Mouse (Mus musculus): Measurements from ENCODE around the gene Zfr2. TPM values are rescaled to one million over a fixed set of nuclear protein-coding genes. Genes with fewer than 3 reads are reported as not detected.

Zfr2 gene
- polyA plus RNA-seq, 1 experiment from 2014 or later: 31.0 TPM

DNA sequence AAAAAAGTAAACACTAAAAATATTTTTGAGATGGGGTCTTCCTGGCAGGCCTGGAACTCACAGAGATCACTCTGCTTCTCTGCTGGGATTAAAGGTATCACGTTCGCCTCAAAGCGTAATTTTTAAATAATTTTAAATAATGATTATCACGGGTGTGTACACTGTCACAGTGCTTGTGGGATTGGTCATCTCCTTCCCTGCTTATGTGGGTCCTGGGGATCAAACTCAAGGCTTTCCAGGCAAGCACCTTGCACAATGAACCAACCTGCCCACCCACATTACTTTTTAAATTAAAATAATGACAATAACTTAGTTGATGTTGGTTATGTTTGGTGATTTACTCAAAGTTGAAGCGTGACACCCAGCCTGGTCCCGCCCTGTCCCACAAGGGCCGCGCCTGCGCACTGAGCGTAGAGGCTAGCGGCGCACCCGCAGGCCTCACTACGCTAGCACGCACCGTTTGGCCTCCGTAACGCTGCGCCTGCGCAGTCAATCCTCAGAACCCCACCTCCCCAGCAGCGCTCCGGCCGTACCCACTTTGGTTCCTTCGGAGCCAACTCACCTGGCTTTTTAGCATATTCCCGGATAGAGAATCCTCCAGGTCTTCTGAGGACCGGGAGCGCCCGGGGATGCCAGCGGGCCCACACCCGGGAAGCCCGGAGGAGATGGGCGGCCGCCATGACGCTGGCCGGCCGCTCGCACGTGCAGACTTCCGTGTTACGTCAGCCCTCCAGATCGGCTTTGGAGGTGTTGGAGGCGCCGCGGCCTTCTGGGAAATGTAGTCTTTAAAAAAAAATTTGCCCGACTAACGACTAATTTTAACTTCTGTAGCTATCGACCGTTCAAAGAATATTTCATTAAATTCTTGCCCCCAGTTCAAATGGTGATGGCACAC lies 33.5 kb downstream of the Zfr2 start, which contains the start of the genes Mrpl54 and Apba3:
TSS of gene Mrpl54 (minus strand) at position 724 of the 895 bp plus-strand sequence.
TSS of gene Apba3 (plus strand) at position 750 of the 895 bp plus-strand sequence.
- H3K9ac ChIP-seq (ENCODE audit: low read depth, low read length): peak within 1 kb of the TSS; percentile 84
- H3K4me3 ChIP-seq (ENCODE audit: low read depth, low read length): peak within 1 kb of the TSS; percentile 68
- peaks cover 6% of the 10 kb centered on the region; the same call in 1 of the 2 replicates for H3K36me3 ChIP-seq (ENCODE audit: control insufficient read depth, insufficient read depth, low read length)
- peaks cover 14% of the 10 kb centered on the region for H3K4me1 ChIP-seq (ENCODE audit: control insufficient read depth, insufficient read depth, low read length)
- H3K27me3 ChIP-seq (ENCODE audit: control insufficient read depth, insufficient read depth, low read depth, low read length): no peaks in the 10 kb centered on the region
- H3K27ac ChIP-seq (ENCODE audit: low read length): peak within 1 kb of the TSS; percentile 88
- ATAC-seq: peak; percentile 90
- under 1% methylated on average over 48 of the region's 48 CpGs for WGBS
- peak within 1 kb of the TSS; percentile 67 for H3K4me2 ChIP-seq (ENCODE audit: low read length)
- no peaks in the 10 kb centered on the region for H3K9me3 ChIP-seq (replicated peaks; ENCODE audit: control insufficient read depth, low read length, poor library complexity, severe bottlenecking)

DNA sequence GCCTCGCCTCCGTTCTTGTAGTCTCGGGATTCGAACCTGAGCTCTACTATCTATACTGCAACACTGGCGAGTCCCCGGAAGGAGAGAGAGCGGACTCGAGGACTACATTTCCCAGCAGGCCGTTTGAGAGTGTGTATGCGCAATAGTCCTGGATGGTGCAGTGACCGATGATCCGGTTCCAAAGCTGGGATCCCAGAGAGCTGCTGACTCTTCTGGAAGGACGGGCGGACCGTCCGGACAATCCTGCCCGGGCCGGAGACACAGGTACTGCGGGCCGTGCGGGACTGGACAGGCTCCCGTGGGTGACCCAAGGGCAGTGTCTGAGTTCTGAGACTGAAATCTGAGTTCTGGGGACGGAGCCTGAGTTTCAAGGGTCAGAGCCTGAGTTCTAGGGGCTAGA lies 35.1 kb downstream of the Zfr2 start:
- peaks cover 14% of the 10 kb centered on the region for H3K4me1 ChIP-seq (ENCODE audit: control insufficient read depth, insufficient read depth, low read length)
- H3K9ac ChIP-seq (ENCODE audit: low read depth, low read length): peak overlapping the region; percentile 83
- H3K4me2 ChIP-seq (ENCODE audit: low read length): peak overlapping the region; percentile 86
- no peak overlapping the region for H3K27ac ChIP-seq (ENCODE audit: low read length)
- WGBS: 3% methylated on average over 23 of the region's 23 CpGs
- H3K9me3 ChIP-seq (replicated peaks; ENCODE audit: control insufficient read depth, low read length, poor library complexity, severe bottlenecking): no peaks in the 10 kb centered on the region
- no peaks in the 10 kb centered on the region for H3K27me3 ChIP-seq (ENCODE audit: control insufficient read depth, insufficient read depth, low read depth, low read length)
- ATAC-seq: peak; percentile 44
- peak overlapping the region; percentile 68 for H3K4me3 ChIP-seq (ENCODE audit: low read depth, low read length)
- H3K36me3 ChIP-seq (ENCODE audit: control insufficient read depth, insufficient read depth, low read length): peaks cover 12% of the 10 kb centered on the region; the same call in 1 of the 2 replicates

DNA sequence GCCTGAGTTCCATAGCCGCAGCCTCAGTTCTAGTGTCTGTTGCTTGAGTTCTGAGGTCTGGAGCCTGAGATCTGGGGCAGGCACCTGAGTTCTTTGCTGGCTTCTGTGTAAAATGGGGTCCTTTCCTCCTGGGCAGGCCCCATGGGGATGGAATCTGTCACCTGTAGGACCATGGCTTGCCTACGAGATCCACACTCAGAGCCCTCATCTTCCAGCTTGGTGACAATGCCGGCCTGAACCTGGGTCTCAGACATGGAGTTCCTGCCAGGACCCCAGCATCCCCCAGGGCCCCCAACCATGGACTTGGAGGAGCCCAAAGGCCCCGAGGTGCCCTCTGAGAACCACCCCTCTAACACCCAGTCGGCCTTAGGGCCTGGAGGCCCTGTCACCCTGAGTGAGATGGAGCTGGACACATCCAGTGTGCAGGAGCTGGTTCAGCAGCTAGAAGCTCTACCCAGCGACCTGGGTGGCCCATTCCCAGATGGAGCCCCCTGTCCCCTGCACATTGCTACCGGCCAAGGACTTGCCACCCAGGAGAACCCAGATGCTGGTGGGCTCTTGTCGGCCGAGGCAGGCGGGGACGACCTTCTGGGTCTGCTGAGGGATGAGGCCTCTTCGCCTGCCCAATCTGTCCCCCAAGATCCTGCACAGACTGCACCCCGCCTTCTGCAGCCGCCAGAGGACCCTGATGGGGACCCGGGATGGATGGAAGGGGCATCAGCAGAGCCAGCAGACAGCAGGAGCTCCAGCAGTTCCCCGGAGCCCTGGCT lies 35.9 kb downstream of the Zfr2 start:
- no peak for ATAC-seq
- peaks cover 14% of the 10 kb centered on the region for H3K36me3 ChIP-seq (ENCODE audit: control insufficient read depth, insufficient read depth, low read length)
- no peak overlapping the region for H3K27ac ChIP-seq (ENCODE audit: low read length)
- peaks cover 14% of the 10 kb centered on the region for H3K4me1 ChIP-seq (ENCODE audit: control insufficient read depth, insufficient read depth, low read length)
- 76% methylated on average over 15 of the region's 16 CpGs for WGBS
- peak overlapping the region; percentile 86 for H3K4me2 ChIP-seq (ENCODE audit: low read length)
- H3K9me3 ChIP-seq (replicated peaks; ENCODE audit: control insufficient read depth, low read length, poor library complexity, severe bottlenecking): no peaks in the 10 kb centered on the region
- peak overlapping the region; percentile 83 for H3K9ac ChIP-seq (ENCODE audit: low read depth, low read length)
- peak overlapping the region; percentile 68 for H3K4me3 ChIP-seq (ENCODE audit: low read depth, low read length)
- no peaks in the 10 kb centered on the region for H3K27me3 ChIP-seq (ENCODE audit: control insufficient read depth, insufficient read depth, low read depth, low read length)

- H3K4me1 ChIP-seq (ENCODE audit: control insufficient read depth, insufficient read depth, low read length): peaks cover 8% of the 10 kb centered on the region
- H3K4me3 ChIP-seq (ENCODE audit: low read depth, low read length): no peak overlapping the region
- peaks cover 10% of the 10 kb centered on the region for H3K36me3 ChIP-seq (ENCODE audit: control insufficient read depth, insufficient read depth, low read length)
- no peak overlapping the region for H3K4me2 ChIP-seq (ENCODE audit: low read length)
- no peak for ATAC-seq
- 94% methylated on average over 21 of the region's 21 CpGs for WGBS
- H3K27me3 ChIP-seq (ENCODE audit: control insufficient read depth, insufficient read depth, low read depth, low read length): no peaks in the 10 kb centered on the region
- H3K27ac ChIP-seq (ENCODE audit: low read length): no peak overlapping the region
- no peaks in the 10 kb centered on the region for H3K9me3 ChIP-seq (replicated peaks; ENCODE audit: control insufficient read depth, low read length, poor library complexity, severe bottlenecking)
- H3K9ac ChIP-seq (ENCODE audit: low read depth, low read length): no peak overlapping the region
Observed at GRCm38 (mm10) chr10:81272356-81272755, 39.4 kb downstream of the Zfr2 start.

DNA sequence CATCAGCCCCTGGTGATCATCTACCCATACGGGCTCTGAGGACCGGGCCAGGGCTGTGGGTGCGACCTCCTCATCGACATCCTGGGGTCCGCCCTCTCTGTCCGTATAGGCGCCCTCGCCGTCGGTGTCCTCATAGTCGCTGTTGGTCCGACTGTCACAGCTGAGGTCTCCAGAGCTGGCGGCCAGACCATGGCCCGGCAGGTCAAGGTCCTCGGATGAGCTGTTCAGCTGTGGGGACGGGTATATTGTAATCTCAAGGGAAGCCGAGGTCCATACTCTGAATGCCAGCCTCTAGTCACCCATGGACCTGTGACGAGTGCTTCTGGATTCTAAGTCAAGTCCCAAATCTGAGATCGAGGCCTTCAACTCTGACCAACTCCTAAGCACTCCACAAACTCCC lies 40.9 kb downstream of the Zfr2 start:
- H3K27ac ChIP-seq (ENCODE audit: low read length): no peak overlapping the region
- WGBS: 94% methylated on average over 19 of the region's 19 CpGs
- no peak overlapping the region for H3K9ac ChIP-seq (ENCODE audit: low read depth, low read length)
- no peaks in the 10 kb centered on the region for H3K9me3 ChIP-seq (replicated peaks; ENCODE audit: control insufficient read depth, low read length, poor library complexity, severe bottlenecking)
- H3K27me3 ChIP-seq (ENCODE audit: control insufficient read depth, insufficient read depth, low read depth, low read length): no peaks in the 10 kb centered on the region
- H3K4me3 ChIP-seq (ENCODE audit: low read depth, low read length): no peak overlapping the region
- peaks cover 1% of the 10 kb centered on the region for H3K4me1 ChIP-seq (ENCODE audit: control insufficient read depth, insufficient read depth, low read length)
- no peak for ATAC-seq
- H3K4me2 ChIP-seq (ENCODE audit: low read length): no peak overlapping the region
- H3K36me3 ChIP-seq (ENCODE audit: control insufficient read depth, insufficient read depth, low read length): peaks cover 10% of the 10 kb centered on the region

GRCm38 (mm10) chr10:81277676-81278075 lies 44.7 kb downstream of the Zfr2 start:
- H3K27ac ChIP-seq (ENCODE audit: low read length): no peak overlapping the region
- no peak for ATAC-seq
- no peak overlapping the region for H3K4me3 ChIP-seq (ENCODE audit: low read depth, low read length)
- 79% methylated on average over 22 of the region's 22 CpGs for WGBS
- H3K9me3 ChIP-seq (replicated peaks; ENCODE audit: control insufficient read depth, low read length, poor library complexity, severe bottlenecking): no peaks in the 10 kb centered on the region
- H3K27me3 ChIP-seq (ENCODE audit: control insufficient read depth, insufficient read depth, low read depth, low read length): no peaks in the 10 kb centered on the region
- no peaks in the 10 kb centered on the region for H3K4me1 ChIP-seq (ENCODE audit: control insufficient read depth, insufficient read depth, low read length)
- H3K9ac ChIP-seq (ENCODE audit: low read depth, low read length): no peak overlapping the region
- no peak overlapping the region for H3K4me2 ChIP-seq (ENCODE audit: low read length)
- peaks cover 3% of the 10 kb centered on the region for H3K36me3 ChIP-seq (ENCODE audit: control insufficient read depth, insufficient read depth, low read length)

GRCm38 (mm10) chr10:81279496-81279895 lies 46.5 kb downstream of the Zfr2 start:
- ATAC-seq: no peak
- Histone ChIP-seq H3K27ac (ENCODE audit: low read length) (no peak overlapping the region), H3K4me3 (ENCODE audit: low read depth, low read length) (no peak overlapping the region), H3K27me3 (ENCODE audit: control insufficient read depth, insufficient read depth, low read depth, low read length) (peaks cover 3% of the 10 kb centered on the region; the same call in 1 of the 2 replicates), H3K9ac (ENCODE audit: low read depth, low read length) (no peak overlapping the region), H3K4me2 (ENCODE audit: low read length) (no peak overlapping the region), H3K4me1 (ENCODE audit: control insufficient read depth, insufficient read depth, low read length) (no peaks in the 10 kb centered on the region), H3K36me3 (ENCODE audit: control insufficient read depth, insufficient read depth, low read length) (no peaks in the 10 kb centered on the region), H3K9me3 (replicated peaks; ENCODE audit: control insufficient read depth, low read length, poor library complexity, severe bottlenecking) (no peaks in the 10 kb centered on the region)
- WGBS: 47% methylated on average over 10 of the region's 10 CpGs

- H3K9me3 ChIP-seq (replicated peaks; ENCODE audit: control insufficient read depth, low read length, poor library complexity, severe bottlenecking): no peaks in the 10 kb centered on the region
- H3K4me1 ChIP-seq (ENCODE audit: control insufficient read depth, insufficient read depth, low read length): peaks cover 7% of the 10 kb centered on the region; the same call in 1 of the 2 replicates
- WGBS: 51% methylated on average over 6 of the region's 6 CpGs
- peaks cover 15% of the 10 kb centered on the region for H3K27me3 ChIP-seq (ENCODE audit: control insufficient read depth, insufficient read depth, low read depth, low read length)
- H3K36me3 ChIP-seq (ENCODE audit: control insufficient read depth, insufficient read depth, low read length): no peaks in the 10 kb centered on the region
- no peak for ATAC-seq
- H3K9ac ChIP-seq (ENCODE audit: low read depth, low read length): no peak overlapping the region
- H3K27ac ChIP-seq (ENCODE audit: low read length): no peak overlapping the region
- H3K4me3 ChIP-seq (ENCODE audit: low read depth, low read length): no peak overlapping the region
- H3K4me2 ChIP-seq (ENCODE audit: low read length): no peak overlapping the region
Observed at GRCm38 (mm10) chr10:81284189-81284588, 51.2 kb downstream of the Zfr2 start.
